Mouse (Mus musculus) cerebellum, postnatal 25 days (tissue): Measurements from ENCODE around the gene Irf1.

Experiments used
- DNase-seq, 2 experiments: peaks; one replicate each; pipeline ENCODE4 v3.0.0; 2021; ENCODE audit warnings: mixed read lengths in 2 of 2

Gene Irf1

DNA sequence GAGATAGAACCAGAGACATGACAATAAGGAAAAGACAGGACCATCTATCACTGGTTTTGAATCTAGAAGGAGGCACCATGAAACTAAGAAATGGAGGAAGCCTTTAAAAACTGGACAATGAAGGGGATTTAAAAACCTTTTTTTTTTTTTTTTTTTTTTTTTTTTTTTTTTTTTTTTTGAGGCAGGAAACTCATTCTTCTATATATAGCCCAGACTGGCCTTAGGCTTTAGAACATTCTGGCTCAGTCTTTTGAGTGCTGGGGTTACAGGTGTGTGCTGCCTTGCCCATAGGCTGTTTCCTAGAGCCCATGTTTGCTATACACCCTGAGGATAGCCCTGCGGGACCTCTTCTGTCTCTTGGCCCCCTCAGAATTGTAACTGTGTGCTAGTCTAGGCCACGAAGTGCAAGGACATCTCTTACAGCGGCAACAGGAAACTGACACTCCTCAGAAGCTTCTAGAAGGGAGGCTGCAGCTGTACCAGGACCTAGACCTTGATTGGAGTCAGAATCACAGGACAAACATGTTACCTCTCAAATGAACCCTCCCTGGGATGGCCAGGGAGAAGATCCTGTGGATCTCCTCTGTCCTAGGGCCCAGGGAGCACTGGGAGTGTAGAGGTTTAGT, 15.6 kb downstream of the Irf1 start:
- no peak for DNase-seq

DNA sequence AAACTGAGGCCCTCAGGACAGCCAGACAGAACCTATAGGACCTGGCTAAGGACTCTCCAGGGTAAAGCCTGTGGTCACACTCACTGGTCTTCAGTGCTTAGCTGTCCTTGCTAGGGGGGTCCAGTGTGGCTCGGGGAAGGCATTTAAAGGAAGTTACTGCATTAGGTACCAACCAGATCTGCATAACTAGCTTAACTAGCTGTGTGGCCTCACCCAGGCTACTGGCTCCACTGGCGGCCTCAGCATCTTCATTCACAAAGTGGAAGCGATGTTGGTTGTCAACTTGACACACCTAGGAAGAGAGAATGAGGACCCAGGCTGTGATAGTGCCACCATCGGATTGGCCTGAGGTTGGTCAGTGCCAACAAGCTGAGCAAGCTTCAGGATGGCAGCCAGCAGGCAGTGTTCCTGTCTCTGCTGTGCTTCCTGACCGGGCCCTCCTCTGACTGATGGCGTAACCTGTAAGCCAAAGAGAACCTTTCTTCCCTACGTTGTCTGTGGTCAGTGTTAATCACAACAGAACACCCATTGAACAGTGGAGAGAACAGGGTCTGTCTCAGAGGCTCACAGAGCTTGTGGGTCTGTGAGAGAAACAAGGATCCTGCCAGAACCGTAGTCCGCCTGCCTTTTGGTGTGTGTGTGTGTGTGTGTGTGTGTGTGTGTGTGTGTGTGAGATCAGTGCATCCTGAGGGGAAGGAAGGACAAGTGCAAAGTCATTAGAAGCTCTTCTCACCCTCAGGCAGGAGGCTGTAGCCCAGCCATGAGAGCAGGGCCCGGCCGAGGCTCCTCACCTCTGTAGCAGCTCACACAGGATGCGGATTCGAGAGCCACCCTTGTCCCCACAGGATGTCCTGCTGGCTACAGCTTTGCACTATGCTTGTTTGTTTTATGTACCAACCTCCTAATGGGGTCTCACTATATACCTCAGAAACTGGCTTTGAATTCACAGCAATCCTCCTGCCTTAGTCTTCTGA, 16.5 kb downstream of the Irf1 start:
- peak; percentile 60 to 70 for DNase-seq

DNA sequence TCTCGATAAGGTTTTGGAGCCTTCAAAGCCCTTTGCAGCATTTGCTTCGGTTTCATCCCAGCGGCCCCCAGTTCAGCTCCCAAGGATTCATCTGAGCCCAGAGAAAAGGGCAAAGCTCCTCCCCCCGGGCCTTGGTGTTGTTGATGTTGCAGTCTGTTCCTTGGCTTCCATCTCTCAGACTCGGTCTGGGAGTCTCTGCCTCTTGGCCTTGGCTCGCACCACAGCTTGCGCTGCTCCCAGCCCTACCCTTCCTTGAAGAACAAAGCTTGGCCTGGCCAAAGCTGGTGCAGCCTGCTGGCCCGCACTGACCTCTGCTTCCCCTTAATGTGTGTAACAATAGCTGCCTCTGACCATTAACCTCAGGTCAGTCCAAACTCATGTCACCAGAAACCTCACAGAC, 18.4 kb downstream of the Irf1 start:
- no peak for DNase-seq

DNA sequence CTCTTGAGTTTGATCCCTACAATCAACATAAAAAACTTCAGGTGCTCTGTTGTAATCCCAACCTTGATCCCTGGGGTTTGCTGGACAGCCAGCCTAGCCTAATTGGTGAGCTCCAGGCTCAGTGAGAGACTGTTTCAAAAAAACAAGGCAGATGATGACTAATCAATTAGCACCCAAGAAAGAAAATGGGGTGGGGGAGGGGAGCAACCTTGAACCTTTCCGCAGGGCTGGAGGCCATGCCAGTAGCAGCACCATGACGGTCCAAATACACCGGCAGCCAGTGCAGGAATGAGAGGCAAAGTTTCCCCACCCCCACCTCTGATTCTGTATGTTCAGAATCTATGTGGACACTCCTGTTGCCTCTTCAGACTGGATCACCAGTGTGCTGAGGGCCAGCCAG, 19.5 kb downstream of the Irf1 start:
- DNase-seq: no peak

DNA sequence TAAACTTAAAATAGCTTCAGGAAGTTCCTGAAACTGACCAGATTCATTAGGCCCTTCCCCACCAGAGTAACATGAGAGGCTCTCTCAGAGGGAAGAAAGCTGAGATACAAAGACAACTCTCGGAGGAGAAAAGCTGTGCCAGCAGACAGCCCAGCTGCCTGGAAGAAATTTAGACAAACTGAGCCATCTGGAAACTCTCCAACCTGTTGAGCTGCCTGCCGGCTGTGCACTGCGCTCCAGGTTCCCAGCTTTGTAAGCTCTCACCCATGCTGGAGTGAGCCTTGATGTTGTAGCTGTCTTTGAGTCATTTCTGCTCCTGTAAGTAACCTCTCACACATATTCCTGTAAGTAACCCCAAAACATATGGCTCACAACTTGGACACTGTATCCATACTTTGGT, 23.2 kb downstream of the Irf1 start:
- DNase-seq: no peak

DNA sequence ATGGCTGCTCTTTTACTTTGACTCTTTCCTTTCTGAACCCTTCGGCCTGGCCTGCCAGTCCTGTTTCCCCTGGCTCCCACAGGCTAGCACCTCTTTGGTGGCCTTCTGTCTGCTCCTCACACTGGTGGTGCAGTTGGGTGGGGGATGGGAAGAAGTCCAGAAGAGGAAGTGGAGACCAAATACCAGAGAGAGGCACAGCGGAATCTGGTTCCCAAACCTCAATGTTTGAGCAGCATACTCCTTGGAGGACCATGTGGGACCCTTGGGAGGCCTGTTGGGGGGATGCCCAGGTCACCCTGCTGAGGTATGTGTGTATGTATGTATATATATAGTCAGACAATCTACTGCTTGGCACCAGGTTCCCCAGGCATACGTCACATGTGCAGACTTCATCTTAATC, 24.2 kb downstream of the Irf1 start:
- no peak for DNase-seq

DNA sequence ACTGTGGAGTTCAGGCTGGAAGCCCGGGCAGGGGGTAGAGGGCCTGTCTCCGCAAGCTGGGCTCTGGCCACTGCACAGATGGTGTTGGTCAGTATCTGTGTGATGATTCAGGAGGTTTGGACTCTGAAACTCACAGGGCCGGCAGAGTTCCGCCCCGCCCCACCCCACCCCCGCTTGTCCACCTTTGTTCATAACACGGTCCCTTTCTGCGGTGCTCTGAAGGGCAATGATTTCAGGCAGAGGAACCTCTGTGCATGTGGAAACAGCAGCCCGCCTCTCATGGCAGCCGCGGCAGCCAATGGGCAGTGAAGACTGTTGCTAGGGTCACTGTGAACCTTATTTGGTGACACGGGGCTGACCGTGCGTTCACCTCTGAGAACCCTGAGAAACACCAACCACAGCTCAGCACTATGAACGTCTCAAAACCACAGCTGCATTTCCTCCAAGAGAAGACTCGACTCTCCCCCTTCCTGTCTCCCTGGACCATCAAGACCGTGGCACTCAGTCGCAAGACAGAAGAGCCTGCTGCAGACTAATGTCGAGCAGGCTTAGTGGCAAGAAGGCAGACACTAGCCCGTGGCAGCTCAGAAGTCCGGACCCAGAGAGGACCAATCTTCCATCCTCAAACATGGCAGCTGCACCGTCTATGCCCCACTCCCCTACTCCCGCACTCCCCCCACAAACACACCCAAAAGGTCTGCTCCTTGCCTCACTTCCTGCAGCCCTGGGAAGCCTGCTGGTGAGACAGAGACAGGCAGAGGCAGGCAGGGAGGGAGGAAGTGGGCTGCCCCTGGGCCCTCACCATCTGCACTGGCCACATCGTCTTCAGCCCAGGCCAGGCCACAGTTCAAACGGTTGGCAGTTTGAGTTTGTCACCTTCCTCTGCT, 25.1 kb downstream of the Irf1 start:
- peak; percentile 38 to 61 for DNase-seq

DNA sequence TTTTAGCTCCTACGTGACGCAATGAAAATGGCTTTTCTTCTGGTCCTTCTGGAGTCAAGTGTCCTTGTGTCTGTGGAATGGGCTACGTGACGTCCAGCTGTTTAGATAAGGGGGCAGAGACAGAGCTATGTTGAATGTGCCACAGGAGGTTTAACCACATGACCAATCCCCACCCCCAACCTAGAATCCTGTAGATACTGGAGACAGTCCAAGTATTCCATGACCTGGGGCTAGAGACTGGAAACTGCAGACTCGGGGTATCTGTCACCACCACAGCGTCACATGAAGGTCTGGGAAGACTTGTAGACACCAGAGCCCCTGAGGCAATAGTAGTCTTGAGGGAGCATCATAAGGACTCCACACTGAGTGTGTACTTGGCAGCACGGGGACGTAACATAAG, 26.0 kb downstream of the Irf1 start:
- no peak for DNase-seq

DNA sequence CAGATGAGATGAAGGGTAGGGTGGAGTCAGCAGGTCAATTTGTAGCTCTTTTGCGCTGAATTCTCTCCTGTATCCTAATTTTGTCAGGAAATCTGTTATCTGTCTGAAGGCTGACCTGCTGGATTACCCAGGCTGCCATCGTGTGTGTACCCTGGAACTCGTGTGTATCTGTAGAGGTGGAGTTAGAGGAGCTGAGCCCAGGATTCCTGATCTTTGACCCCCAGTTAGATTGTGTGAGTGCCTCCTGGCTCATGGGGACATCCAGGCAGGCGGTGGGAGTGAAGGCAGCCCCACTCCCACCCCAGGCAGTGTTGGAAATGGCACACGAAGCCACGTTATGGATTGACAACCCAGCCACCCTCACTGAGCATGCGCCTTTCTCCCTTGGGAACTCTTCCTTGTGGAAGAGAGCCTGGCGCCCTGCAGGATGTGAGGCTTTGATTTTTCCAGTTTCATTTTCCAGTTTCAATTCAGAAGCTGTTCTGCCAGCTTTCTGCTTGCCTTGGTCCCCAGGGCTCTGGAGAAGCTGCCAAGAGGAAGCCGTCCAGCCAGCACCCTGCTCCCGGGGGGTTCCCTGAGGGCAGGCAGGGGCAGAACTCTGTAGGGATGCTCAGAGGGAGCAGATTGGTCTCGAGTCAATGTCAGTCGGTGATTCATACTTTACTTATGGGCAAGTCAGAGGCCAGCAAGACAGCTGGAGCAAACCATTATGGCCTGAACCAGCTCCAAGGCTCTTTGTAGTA, 26.8 kb downstream of the Irf1 start:
- DNase-seq: peak in 1 of 2 experiments; percentile 10

DNA sequence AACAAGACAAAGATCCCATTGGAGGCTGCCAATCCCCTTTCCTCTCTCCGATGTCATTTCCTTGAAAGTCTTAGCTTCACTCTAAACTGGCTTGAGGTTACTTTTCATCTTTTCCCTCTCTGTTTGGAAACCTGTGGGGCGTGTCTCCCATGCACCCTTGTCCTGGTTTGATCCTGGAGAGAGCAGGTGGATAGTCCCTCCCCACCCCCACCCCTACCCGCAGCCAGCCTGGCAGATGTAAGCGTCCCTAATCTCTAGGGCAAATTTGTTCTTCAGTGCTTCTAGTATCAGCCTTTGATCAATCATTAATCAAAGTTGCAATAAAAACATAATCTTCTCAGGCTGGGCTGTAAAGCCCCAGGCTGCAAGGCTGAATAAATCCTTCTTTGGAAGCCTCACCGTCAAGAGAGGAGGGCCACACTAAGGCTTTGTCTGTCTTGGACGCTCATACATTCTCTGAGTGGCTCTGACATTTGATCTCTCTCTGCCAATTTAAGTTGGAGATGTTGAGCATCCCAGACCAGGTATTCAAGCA, 27.6 kb downstream of the Irf1 start:
- no peak for DNase-seq

DNA sequence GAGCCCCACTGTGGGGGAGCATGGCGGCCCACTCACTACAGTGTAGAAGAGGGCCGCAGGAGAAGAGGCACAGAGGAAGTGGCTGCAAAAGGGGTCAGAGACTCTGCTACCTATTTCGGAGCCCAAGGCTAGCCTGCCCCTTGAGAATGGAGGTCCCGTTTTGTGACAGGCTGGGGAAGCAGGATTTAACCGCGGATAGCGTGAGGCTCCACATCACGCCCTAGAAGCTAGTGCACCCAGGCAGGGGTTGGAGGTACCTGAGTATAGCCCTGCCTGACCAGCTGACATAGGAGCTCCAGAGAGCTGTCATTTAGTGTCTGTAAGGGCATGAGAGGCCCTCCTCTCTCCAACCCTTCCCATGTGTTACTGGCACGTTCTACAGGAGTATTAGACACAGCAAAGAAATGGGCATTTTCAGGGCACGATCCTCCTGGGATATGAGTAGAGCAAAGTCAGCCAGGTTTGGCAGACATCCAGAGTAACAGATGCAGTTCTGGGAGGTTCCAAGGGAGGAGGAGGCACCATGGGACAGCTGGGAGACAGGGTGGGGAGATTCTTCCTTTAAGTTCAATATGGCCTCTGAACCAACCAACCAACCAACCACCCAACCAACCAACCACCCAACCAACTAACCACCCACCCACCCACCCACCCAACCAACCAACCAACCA, 28.4 kb downstream of the Irf1 start:
- DNase-seq: peak in 1 of 2 experiments; percentile 39

DNA sequence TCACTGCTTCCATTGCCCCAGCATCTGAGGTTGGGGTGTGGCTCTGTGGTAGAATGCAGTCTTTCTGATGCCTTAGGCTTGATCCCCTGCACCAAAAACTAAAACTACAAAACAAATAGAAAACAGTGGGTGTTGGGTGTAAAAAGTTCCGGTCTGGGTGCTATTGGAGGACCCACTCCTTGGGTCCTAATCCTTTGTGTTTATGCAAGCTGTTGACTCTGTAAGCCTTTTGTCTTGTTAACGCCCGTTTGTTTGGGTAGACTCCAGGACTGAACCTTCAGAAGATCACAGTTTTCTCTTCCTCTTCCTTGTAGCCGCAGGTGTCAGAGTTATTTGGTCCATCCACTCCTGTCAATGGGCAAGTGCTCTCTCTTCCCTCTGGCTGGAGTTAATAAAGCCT, 30.2 kb downstream of the Irf1 start:
- DNase-seq: no peak

DNA sequence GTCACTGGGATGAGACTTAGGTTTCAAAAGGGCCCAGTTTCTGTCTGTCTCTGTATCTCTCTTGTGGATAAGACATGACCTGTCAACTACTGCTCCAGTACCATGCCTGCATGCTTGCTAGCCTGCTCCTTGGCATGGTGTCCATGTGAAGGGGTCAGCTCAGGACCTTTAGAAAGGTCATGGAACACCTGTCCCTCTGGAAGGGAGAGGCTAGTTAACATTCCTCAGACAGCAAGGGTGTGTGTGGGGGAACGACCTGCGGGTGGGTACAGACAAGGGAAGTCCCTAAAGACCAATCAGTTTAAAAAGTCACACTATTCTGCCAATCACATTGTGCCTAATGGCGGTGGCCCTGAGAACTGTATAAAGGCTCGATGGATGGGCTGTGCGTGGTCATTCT, 31.2 kb downstream of the Irf1 start:
- no peak for DNase-seq

DNA sequence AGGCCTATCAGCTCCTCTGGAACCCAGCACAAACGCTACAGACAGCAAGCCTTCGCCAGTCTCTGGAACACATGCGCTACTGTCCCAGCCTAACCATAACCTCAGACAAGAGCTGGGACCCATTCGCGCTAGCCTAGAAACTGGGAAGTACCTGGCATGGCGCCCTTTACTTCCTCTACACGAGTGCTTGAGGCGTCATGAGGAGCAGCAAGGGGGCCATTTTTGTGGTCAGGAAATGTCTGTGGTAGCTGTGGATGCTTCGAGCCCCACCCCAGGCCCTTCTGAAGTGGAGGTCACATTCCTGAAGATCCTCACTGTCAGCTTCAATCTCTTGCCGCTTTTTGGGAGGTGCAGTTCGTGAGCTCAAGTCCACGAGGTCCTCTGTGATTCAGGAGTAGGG, 33.3 kb downstream of the Irf1 start:
- no peak for DNase-seq

DNA sequence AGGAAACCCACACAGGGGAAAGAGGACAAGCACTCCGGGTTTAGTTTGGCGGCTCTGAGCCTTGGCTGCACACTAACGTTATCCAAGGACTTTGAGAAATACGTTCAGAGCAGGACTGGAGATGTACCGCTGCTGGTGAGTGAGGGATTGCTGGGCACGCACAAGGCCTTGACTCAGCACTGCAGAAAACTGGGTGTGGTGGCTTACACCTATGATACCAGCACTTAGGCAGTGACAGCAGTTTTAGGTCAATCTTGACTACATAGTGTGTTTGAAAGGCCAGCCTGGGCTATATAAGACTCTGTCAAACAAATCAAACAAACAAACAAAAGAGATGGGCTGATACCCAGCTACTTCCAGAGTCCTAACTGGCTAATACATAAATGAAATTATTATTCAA, 33.7 kb downstream of the Irf1 start:
- DNase-seq: no peak

DNA sequence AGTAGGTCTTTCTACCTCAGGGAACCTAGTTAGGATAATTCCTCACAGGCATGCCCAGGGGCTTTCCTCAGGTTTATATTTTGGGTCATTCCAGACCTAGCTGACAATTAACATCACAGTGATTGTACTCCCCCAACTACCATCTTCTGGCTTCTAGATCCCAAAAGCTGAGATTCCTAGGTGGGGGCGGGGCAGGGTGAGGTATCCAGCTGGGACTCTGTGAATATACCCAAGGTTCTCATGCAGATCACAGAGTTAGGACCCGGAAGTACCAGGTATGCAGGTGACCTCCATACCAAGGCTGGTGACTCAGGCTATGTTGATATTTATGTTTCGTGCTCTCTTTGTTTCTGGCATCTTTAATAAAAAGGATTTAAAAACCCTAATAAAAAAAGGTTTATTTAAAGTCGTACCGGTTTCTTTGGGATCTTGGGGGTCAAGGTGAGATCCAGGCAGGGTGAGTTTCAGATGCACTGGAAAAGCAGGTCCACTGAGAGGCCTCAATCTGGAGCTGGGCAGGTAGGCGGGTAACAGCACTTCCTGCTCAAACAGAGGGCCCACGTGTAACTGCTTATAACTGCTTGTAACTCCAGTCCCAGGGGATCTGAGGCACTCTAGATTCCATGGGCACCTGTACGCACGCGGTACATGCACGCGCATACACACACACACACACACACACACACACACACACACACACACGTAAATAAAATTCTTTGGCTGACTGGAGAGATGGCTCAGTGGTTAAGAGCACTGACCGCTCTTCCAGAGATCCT, 34.9 kb downstream of the Irf1 start:
- DNase-seq: no peak

DNA sequence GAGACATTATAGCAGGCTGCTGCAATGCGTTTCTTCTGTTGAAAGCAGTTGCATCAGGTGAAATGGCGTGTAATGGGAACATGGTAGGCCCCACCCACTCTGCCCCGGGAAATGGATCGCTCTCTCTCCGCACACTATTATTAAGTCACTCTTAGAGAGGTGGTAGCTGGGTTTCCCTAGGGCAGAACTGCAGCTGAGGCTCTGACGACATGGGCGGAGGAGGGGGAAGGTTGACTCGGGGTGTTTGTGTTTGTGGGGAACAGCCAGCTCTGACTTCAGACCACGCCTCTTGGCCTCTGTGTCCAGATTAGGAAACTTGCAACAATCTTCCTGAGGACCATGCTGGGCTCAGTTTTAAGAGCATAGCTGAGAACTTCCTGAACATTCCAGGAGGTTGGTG, 36.0 kb downstream of the Irf1 start:
- DNase-seq: no peak

DNA sequence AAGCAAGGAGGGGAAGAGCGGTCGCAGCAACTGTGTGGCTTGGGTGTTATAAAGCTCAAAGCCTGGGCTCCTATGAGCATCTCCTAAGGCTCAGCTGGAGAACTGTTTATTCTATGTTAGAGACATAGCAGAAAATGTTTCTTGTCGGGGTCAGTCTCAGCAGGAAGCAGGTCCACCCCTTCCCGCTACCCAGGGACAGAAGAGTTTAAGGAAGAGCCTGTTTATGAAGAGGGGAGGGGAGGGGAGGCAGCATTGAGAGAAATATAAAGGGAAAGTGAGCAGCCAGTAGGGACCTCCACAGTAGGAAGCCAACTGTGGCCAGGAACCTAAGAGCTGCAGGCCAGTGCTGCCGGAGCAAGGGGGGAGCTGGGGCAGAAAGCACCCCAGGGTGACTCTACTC, 39.5 kb downstream of the Irf1 start:
- DNase-seq: no peak

DNA sequence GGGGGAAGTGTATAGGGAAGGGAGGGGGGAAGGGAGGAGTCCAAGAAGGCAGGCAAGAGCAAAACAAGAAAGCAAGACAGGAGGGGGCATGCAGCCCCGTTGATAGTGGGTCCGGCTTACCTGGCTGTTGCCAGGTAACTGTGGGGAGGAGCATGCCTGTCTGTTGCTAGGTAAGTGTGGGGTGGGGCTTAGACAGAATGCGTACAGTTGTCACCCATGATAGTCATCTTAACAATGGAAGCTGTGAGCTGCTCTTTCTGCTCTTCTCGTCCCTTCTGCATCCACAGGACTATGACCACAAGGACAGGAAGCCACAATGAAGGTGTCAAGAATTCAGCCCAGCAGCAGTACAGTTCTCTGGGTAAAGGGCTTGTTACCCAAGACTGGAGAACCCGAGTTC, 40.3 kb downstream of the Irf1 start:
- DNase-seq: no peak

DNA sequence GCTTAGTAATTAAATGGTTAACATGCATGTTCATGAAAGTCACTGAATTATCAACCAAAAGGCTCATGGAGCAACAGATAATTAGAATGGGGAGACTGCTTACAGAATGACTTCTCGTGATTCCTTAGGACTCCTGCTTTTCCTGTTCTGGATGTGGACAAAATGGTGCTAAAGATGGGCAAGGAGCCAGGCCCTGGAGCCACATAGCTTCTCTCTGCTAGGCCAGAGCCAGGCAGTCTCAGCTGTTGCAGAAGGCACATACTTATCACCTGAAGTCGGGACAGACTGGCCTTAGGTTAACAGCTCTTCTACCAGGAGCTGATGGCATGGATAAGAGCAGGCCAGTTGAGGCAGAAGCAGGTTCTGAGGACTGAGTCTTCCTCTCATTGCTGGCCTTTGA, 40.9 kb downstream of the Irf1 start:
- no peak for DNase-seq

DNA sequence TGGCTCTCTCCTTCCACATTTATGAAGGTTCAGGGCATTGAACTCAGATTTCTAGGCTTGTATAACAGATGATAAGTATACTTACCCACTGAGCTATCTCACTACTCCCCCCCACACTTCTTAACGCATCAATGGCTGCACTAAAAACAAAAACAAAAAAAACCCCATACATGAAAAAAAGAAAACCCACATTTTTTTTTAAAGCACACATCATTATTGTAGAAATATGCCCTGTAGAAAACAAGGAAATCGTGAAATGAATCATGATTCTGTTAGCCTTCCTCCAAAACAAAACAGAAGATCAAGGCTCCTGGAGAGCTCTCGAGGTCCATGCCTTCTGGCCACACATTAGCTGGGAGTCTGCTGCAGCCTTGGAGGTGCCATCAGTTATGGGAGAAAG, 41.5 kb downstream of the Irf1 start:
- DNase-seq: no peak
